Mouse (Mus musculus) T-helper 2 cell (primary cell): ENCODE data around the gene Dstyk.

Experiments used
- in situ Hi-C: fragments of 300-600 bp; cut with MboI, MseI; formaldehyde crosslinking; loops from one replicate; pipeline ENCODE4 v1.15.1; 2025; ENCODE audit warnings: high pct_unique_total_duplicates

The Dstyk gene

DNA sequence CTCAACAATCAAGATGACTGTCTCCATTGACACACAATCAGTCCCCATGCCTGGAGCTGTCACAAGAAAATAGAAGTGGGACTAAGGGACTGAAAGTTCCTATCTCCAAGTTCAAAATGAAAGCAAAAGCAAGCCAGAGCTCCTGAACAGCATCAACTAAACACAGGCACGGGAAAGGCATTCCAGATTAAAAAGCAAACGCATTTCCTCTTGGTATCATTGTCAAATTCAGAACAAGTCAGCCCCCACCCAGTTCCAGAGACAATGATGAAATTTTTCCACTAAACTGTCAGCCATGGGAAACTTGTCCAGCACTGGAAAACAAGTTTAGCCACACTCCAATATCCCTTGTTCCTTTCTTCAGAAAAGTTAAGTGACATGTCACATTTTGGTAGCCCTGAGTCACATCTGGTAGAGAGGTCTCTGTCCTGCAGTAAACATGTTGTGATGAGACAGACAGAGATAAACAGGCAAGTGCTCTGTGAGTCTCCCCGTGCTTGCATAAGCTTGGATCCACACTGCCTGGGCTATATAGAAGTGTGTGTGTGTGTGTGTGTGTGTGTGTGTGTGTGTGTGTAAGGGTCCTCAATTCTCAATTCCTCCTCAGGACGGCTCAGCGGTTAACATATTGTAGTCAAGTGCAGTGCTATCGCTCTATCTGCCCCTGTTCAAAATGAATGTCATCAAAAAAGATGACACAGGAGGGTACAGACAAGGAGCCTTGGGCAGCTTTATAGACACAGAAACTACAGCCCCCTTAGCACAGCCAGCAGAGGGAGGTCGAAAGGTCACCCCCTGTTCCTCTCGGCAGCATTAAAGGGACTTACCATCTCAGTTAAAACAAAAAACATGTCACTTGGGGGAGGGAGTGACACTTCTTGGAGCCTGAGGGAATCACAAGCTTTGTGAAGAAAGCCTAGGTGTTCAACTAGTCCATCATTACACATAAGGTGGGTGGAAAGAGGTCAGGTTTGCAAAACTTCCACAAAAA lies 28.2 kb upstream of the Dstyk start:
- in situ Hi-C loops, result no loop called here

- in situ Hi-C loops, result no loop called here
These were observed 27.3 kb upstream of the Dstyk start for GRCm38 (mm10) chr1:132389886-132390585.

GRCm38 (mm10) chr1:132390691-132391579 lies 26.4 kb upstream of the Dstyk start, which contains the start of gene Tmcc2:
TSS of gene Tmcc2 (minus strand) at chr1:132391281.
- in situ Hi-C loops, result no loop called here

GRCm38 (mm10) chr1:132391580-132392022 lies 25.8 kb upstream of the Dstyk start:
- in situ Hi-C loops, result no loop called here

DNA sequence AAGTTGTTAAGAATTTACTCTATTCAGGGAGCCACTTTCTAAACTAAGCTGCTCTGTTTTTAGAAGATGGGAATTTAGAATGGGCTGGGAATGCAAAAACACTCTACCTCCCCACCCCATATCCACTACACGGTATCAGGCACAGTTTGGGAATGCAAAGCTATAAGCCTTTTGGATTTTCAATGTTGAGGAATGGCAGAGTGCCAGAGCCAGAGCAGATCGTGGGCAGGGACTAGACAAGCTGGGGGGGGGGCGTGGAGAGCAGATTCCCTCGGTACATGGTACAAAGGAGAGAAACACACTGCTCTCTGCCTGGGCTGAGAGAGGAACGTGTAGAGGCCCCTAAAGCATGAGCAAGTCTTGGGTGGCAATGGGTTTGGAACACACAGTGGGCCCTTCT lies 24.5 kb upstream of the Dstyk start:
- in situ Hi-C loops, result no loop called here

DNA sequence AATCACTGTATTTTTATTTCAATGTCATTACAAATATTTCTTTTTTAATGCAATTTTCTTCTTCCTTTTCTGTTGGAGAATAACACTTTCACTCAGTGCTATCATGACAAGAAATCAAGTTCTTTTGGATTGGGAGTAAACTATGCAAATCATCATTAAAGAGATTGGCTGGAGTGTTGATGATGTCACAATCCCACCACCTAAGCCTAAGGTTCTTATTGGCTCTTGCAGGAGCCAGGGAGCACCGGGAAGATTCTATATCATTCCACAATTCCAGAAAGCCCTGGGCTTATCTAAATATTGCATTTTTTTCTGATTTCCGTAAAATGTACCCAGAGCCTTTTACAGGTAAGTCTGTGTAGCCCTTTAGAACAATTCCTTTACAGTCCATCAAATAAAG lies 20.6 kb upstream of the Dstyk start:
- in situ Hi-C loops, result no loop called here

DNA sequence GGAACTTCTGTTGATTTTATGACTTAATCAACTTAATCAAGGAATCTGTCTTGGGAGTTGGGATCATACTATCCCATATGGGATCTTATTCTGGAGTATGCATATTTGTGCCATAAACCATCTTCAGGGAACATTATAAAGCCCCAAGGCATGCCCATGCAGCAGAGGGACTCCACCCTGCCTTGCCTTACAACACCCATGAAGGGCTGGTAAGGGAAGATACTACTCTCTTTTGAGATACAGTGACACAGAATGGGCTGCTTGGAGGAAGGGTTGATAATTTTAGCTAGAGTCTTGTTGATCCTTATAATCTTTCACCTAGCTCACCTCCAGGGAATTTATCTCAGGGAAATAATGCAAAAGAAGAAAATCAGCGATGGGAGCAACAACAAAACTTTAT lies 16.8 kb upstream of the Dstyk start:
- in situ Hi-C loops, result no loop called here

DNA sequence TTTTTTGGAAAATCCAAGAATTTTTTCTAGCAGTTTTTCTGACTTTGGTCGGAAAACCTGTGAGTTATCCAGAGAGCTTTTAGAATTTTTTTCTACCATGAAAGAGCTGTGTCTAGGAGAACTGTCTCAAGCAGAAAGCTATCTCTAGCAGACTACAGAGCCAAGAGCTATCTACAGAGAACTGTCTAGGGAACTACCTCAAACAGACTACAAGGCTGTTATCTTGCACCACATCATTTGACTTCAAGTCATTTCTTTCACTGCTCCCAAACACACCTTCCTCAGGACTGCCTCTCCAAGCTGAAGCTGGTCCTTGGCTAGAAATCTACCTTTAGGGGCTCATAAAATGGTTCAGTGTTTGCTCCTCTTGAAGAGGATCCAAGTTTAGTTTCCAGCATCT lies 15.5 kb upstream of the Dstyk start:
- in situ Hi-C loops, result no loop called here

- in situ Hi-C loops, result no loop called here
These were observed 6.7 kb upstream of the Dstyk start for GRCm38 (mm10) chr1:132410657-132411056.

DNA sequence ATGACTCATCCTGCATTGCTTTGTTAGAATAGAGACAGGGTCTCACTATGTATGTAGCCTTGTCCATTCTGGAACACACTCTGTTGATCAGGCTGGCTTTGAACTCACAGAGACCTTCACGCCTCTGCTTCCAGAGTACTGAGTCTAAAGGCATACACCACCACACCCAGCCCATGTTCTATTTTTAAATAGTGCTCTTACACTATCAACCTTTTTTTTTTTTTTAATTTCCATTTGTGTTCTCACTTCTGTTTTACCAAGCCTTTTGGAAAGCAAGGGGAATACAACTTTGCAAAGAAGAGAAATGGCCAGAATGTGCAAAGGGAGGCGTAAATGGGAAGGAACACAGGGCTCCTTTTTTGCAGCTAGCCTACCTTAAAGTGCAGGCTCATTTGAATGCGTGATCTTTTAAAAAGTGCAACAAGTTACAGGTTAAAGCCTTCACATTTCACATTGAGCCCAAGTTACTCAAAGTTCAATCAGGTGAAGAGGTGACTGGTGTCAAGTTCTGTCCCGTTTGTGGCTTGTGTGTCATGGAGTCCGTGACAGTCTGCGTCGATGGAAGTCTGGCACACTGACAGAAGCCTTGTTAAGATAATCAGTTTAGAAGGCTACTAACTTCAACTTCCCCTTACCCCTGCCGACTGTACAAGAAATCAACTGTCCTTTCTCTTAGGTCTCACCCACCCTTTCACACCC lies 962 bp upstream of the Dstyk start:
- in situ Hi-C loops, result no loop called here

DNA sequence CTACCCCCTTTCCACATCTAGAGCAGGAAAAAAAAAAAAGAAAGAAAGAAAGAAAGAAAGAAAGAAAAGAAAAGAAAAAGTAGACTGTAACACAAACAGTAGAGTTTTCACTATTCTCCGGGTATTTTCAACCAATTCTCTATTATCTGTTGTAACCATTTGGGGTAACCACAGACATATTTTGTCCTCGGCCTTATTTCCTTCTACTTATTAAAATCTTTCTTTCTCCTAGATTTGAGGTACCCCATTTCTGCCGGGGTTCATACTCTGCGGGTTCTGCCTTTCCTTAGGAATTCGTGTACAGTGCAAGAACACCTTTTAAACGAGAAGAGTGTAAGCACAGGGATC lies 438 bp upstream of the Dstyk start:
- in situ Hi-C loops, result no loop called here

GRCm38 (mm10) chr1:132420206-132420605 lies 2.9 kb downstream of the Dstyk start:
- in situ Hi-C loops, result no loop called here

DNA sequence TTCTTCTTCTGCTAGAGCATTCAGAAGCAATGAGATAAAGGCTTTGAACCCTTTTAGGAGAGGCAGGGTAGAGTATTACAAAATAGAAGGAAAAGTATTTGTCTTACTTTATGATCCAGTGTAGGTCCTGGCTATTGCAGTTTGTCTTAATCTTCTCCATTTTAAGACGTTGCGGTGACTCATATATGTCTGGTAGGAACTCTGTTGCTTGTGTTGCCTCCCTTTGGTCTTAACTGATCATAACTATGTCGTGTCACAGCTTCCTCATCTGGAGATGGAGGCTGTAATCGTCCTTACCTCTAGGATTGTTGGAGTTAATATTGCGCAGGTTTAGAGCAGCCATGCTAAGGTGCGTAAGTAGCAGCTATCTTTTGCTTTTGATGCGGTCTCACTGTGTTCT lies 3.3 kb downstream of the Dstyk start:
- in situ Hi-C loops, result no loop called here

DNA sequence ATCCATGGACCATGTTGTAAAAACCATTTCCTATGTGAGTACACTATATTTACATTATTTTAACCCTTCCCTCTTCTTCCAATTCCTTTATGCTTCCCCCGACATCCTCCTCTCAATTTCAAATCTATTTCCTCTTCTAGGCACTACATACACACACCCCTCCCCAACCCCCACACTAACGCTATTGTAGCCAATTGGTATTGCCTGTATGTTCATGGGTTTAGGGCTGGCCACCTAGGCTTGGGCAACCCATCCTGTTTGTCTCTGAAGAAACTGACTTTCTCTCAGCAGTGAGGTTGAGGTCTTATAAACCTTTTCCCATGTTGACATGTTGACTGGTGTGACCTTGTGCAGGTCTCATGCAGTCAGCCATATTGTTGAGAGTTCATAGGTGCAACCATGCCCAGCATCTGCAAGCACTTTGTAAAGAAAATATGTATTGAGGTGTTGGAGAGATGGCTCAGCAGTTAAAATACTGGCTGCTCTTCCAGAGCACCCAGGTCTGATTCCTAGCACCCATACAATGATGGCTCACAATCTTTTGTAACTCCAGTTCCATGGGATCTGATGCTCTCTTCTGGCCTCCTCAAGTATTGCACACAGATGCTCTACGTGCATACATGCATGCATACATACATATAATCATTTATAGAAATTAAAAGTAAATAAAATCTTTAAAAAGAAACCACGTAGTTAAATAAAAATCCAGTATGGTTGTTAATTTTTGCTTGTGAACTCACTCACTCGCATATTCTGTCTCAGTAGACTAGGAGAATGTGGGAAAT lies 5.7 kb downstream of the Dstyk start:
- in situ Hi-C loops, result no loop called here

GRCm38 (mm10) chr1:132425600-132425999 lies 8.2 kb downstream of the Dstyk start:
- in situ Hi-C loops, result no loop called here

- in situ Hi-C loops, result no loop called here
These were observed 13.5 kb downstream of the Dstyk start for GRCm38 (mm10) chr1:132430818-132431217.

- in situ Hi-C loops, result no loop called here
These were observed 14.4 kb downstream of the Dstyk start for GRCm38 (mm10) chr1:132431716-132432115.

GRCm38 (mm10) chr1:132433349-132433748 lies 16.0 kb downstream of the Dstyk start:
- in situ Hi-C loops, result no loop called here

DNA sequence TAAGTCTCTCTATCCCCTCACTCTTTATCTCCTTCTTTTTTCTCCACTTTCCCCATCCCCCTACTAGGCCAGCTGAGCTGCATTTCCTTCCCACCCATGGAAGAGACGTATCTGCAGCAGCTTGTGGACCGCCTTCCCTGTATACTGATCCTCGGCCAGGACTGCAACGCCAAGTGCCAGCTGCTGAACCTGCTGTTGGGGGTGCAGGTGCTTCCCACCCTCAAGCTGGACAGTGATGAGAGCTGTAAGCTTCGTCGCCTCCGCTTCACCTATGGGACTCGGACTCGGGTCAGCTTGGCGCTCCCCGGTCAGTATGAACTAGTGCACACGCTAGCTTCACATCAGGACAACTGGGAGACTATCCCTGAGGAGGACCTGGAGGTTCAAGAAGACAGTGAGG lies 16.7 kb downstream of the Dstyk start:
- in situ Hi-C loops, result no loop called here

DNA sequence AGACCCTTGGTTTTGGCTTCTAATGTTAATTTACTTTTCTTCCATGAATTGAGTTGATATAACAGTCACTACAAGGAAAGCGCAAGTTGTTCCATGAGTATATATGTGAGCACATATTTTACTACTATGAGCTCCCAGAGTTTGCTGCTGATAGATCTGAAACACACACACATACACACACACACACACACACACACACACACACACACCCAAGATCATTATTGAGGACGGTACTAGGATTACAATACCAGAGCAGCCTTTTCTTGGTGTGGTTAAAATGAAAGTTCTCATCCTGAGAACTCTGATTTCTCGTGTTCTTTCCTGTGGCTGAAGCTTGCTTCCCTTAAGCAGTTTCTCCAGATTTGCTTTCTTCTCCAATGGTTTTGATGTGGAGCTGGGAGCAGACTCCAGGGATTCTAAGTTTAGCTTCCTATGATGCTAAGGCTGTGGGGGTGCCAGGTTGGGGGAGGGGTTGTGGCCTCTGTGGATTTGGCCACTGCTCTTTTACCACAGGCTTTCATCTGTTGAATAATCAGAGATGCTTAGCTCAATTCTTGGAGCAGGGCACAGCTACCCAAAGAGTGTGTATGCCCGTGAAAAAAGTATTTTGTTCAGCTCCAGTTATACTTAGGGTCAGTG lies 19.1 kb downstream of the Dstyk start:
- in situ Hi-C loops, result no loop called here
